Mouse (Mus musculus): ENCODE data around the gene Rpl19.

Rpl19 gene

GRCm38 (mm10) chr11:98057998-98058397, 31.5 kb downstream of the Rpl19 start:
- DNase-seq, result no peak

GRCm38 (mm10) chr11:98059662-98060061, 33.2 kb downstream of the Rpl19 start:
- no peak for DNase-seq

DNA sequence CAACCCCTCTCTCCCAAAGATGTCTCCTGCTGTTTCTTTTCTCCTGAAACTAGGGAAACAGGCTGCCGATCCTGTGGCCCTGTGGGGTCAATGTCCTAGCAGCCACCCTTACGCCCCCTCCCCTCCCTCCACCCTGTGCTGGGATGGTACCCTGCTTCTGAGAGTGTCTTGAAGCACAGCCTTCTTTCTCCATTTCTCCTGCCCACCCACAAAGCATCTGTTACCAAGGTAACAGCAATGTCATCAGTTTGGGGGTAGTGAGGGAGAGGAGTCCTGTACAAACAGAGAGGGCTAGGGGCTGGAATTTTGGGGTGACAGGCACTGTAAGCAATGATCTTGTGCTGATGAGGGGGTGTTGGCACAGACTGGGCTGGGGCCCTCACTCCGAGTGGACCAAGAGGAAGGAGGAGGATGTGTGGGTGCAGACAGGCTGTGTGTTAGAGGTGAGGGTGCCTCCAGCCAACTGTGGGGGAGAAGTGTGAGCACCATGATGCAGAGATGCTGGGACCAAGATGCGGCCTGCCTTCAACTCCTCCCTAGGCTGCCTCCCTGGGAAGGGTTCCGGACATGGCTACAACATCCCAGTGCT, 33.7 kb downstream of the Rpl19 start:
- DNase-seq, result no peak

DNA sequence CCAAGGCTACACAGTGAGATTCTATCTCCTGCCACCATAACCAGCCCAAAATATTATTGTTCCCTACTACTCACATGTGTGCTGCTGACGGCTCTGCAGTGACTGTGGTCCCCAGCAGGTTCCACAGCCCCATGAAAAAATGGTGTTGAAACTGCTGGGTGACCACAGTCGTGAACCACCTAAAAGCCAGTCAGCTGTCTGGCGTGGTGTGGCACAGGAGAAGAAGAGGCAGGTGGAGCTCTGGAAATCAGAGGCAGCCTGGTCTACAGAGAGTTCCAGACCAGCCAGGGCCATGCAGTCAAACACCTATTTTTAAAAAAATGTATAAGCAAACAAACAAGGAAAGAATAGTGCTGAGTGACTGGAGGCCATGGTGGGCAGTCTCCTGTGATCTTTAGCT, 34.9 kb downstream of the Rpl19 start:
- DNase-seq, result no peak

GRCm38 (mm10) chr11:98061904-98062562, 35.5 kb downstream of the Rpl19 start:
- peak; percentile 72 for DNase-seq

DNA sequence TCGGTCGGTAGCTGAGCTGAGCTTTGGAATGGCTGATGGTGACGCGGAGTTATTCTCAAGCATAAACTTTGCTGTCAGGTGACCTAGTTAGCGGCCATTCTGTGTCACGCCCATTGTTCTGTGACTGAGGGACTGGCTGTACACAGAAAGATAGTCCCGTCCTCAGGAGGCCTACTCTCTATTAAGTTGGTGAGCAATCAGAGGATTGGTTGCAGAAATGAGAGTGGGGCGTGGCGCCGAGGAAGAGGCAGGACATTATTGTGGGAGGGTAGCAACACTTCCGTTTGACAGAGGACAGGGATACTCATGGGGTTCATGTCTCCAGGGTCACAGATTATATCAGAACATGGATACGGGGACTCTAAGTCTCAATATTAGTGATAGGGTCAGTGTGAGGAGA, 39.7 kb downstream of the Rpl19 start:
- no peak for DNase-seq

DNA sequence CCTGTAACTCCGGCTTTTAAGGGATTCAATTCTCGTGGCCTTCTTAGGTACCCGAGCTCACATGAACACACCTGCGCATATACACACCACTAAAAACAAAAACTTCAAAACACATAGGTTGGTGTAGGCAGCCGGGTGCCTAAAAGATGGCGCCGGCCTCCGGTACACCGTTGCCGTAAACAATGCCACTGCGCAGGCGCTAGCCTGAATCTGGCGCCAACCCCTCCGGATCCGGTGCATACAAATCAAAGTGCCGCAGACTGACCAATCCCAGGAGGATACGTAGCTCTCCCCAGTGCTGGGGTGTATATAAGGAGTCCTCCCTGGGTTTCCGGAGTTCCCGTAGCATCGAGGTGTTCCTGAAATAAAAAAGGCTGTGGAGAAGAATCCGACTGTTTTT, 40.7 kb downstream of the Rpl19 start:
- no peak for DNase-seq

- DNase-seq, result no peak
Measured at GRCm38 (mm10) chr11:98073442-98073841, 46.9 kb downstream of the Rpl19 start.

GRCm38 (mm10) chr11:98075195-98075808, 48.8 kb downstream of the Rpl19 start:
- DNase-seq, result peak; percentile 93

- no peak for DNase-seq
Measured at GRCm38 (mm10) chr11:98077086-98077485, 50.6 kb downstream of the Rpl19 start.
